Comparison of ENCODE assay signal across 9 mouse cellular contexts in genomic region chr3:103101909-103102308, GRCm38 (mm10). TPM values are rescaled to one million over a fixed set of nuclear protein-coding genes. Genes with fewer than 3 reads are reported as not detected.
A peak's percentile ranks its signal among the peaks of the same experiment; 100 is the strongest.
DNase-seq lines count a peak whose midpoint lies in the region; ATAC-seq and TF ChIP-seq lines count a peak whose summit lies in the region.
"Had no signal": no experiment of that assay in that cellular context is flagged by ENCODE, and none has a peak within 500 bp of the region (broad histone marks: within the 10 kb centered on the region; RNA-seq: fewer than 3 reads in every experiment).

No protein-coding gene starts in this region.

- intact Hi-C loops in heart, adult 2 months (cut with DNase I), result loop anchor here (1.0 to 2.0 kb wide), 3 partner anchors 43 to 67 kb away; partner anchors contain the start of gene Nras
- intact Hi-C loops in heart, postnatal 25 days (cut with DNase I), result loop anchor here (2.0 to 5.0 kb wide), 2 partner anchors 45 to 69 kb away; partner anchors contain the start of gene Bcas2

- 0 out of 2 replicates have a peak, but pooled peaks cover 1% of the 10 kb centered on the region for H3K4me1 ChIP-seq in heart, adult 2 months (ENCODE audit: control insufficient read depth, insufficient read depth, low read length)
- H3K4me1 ChIP-seq in E14TG2a.4 (replicated peaks; ENCODE audit: low read depth, low read length), result peaks cover 74% of the 10 kb centered on the region
- H3K4me1 ChIP-seq in embryonic fibroblast, embryonic 13.5 days (ENCODE audit: control insufficient read depth, insufficient read depth, low read length), result no peaks in the 10 kb centered on the region
- H3K4me1 ChIP-seq in intestine, embryonic 16.5 days (ENCODE audit: control insufficient read depth, insufficient read depth, low read length), result no peaks in the 10 kb centered on the region
- H3K4me1 ChIP-seq in midbrain, embryonic 13.5 days (replicated peaks), result peaks cover 15% of the 10 kb centered on the region

- no peaks in the 10 kb centered on the region for H3K9me3 ChIP-seq in E14TG2a.4 (ENCODE audit: low read length)
- H3K9me3 ChIP-seq in intestine, embryonic 16.5 days (ENCODE audit: control insufficient read depth, low read length), result no peaks in the 10 kb centered on the region
- H3K9me3 ChIP-seq in midbrain, embryonic 13.5 days, result no peaks in the 10 kb centered on the region

- TF ChIP-seq POLR2A in heart, adult 2 months (IDR thresholded peaks at IDR 0.05; ENCODE audit: insufficient read depth, low read depth, low read length), result no peak
- no peak for TF ChIP-seq POLR2A in embryonic fibroblast, embryonic 13.5 days (IDR thresholded peaks at IDR 0.05; ENCODE audit: low read depth, low read length)

- H3K79me2 ChIP-seq in heart, adult 2 months (replicated peaks; ENCODE audit: control insufficient read depth, insufficient read depth, low read length), result no peaks in the 10 kb centered on the region

- no peak for DNase-seq in heart, adult 2 months
- DNase-seq in heart, postnatal 25 days (ENCODE audit: low spot score), result no peak
- DNase-seq in right cerebral cortex, postnatal 25 days, result no peak
- no peak for DNase-seq in frontal cortex, postnatal 25 days (ENCODE audit: low spot score in 2 of 2)

- no peak overlapping the region; the same call in 1 of the 2 replicates for H3K27ac ChIP-seq in heart, adult 2 months
- H3K27ac ChIP-seq in embryonic fibroblast, embryonic 13.5 days (ENCODE audit: insufficient read depth, low read length), result no peak overlapping the region
- H3K27ac ChIP-seq in intestine, embryonic 16.5 days (ENCODE audit: low read length), result no peak overlapping the region
- no peak overlapping the region for H3K27ac ChIP-seq in midbrain, embryonic 13.5 days

- no peaks in the 10 kb centered on the region for H3K27me3 ChIP-seq in heart, adult 2 months (ENCODE audit: control insufficient read depth, insufficient read depth, low read length)
- H3K27me3 ChIP-seq in E14TG2a.4 (ENCODE audit: insufficient read depth, low read length), result no peaks in the 10 kb centered on the region
- no peaks in the 10 kb centered on the region for H3K27me3 ChIP-seq in intestine, embryonic 16.5 days (replicated peaks; ENCODE audit: control insufficient read depth, insufficient read depth, low read length)
- H3K27me3 ChIP-seq in midbrain, embryonic 13.5 days, result peaks cover 33% of the 10 kb centered on the region

- peak; percentile 32 for ATAC-seq in intestine, embryonic 16.5 days
- peak; percentile 31; the same call in 1 of the 2 replicates for ATAC-seq in midbrain, embryonic 13.5 days

- peak overlapping the region; percentile 94 for H3K4me2 ChIP-seq in intestine, embryonic 16.5 days (ENCODE audit: low read depth, low read length)
- H3K4me2 ChIP-seq in midbrain, embryonic 13.5 days (replicated peaks), result peak overlapping the region; percentile 94

- no peaks in the 10 kb centered on the region; the same call in 1 of the 2 replicates for H3K36me3 ChIP-seq in heart, adult 2 months (ENCODE audit: control insufficient read depth, insufficient read depth, low read length)
- H3K36me3 ChIP-seq in E14TG2a.4 (ENCODE audit: insufficient read depth, low read length), result 0 out of 2 replicates have a peak, but pooled peaks cover 3% of the 10 kb centered on the region
- H3K36me3 ChIP-seq in intestine, embryonic 16.5 days (ENCODE audit: control insufficient read depth, insufficient read depth, low read length), result no peaks in the 10 kb centered on the region
- H3K36me3 ChIP-seq in midbrain, embryonic 13.5 days, result no peaks in the 10 kb centered on the region

- 4% methylated on average over 14 of the region's 14 CpGs for WGBS in heart, adult 2 months
- 1% methylated on average over 14 of the region's 14 CpGs for WGBS in intestine, embryonic 16.5 days
- 4% methylated on average over 14 of the region's 14 CpGs for WGBS in midbrain, embryonic 13.5 days

- peak overlapping the region; percentile 46; the same call in 1 of the 2 replicates for H3K9ac ChIP-seq in heart, adult 2 months (ENCODE audit: low read depth, low read length)
- peak overlapping the region; percentile 82 for H3K9ac ChIP-seq in intestine, embryonic 16.5 days (ENCODE audit: low read depth, low read length)
- peak overlapping the region; percentile 66 for H3K9ac ChIP-seq in midbrain, embryonic 13.5 days (replicated peaks)

- TF ChIP-seq EP300 in heart, adult 2 months (IDR thresholded peaks at IDR 0.05; ENCODE audit: insufficient read depth, low read depth, low read length), result no peak

- no peak for TF ChIP-seq CTCF in heart, adult 2 months (IDR thresholded peaks at IDR 0.05)
- no peak for TF ChIP-seq CTCF in E14TG2a.4 (conservative IDR thresholded peaks at IDR 0.05; ENCODE audit: low read length)
- TF ChIP-seq CTCF in embryonic fibroblast, embryonic 13.5 days (IDR thresholded peaks at IDR 0.05; ENCODE audit: borderline replicate concordance, insufficient read depth, low read length), result no peak

- H3K4me3 ChIP-seq in heart, adult 2 months, result peak overlapping the region; percentile 61
- H3K4me3 ChIP-seq in E14TG2a.4 (replicated peaks; ENCODE audit: low read length), result peak overlapping the region; percentile 94
- peak overlapping the region; percentile 52 for H3K4me3 ChIP-seq in embryonic fibroblast, embryonic 13.5 days (ENCODE audit: insufficient read depth, low read length)
- H3K4me3 ChIP-seq in intestine, embryonic 16.5 days (ENCODE audit: low read length), result peak overlapping the region; percentile 79
- peak overlapping the region; percentile 62 for H3K4me3 ChIP-seq in midbrain, embryonic 13.5 days (replicated peaks)

RNA-seq across cellular contexts. Expression of gene Dennd2c, which starts 0.5 kb away (rescaled TPM):
- total RNA-seq in heart, adult 2 months (2021), result 1 to 10 TPM; 1.5 to 1.8 TPM
- 0.61 and 1.3 TPM in 2 replicates for polyA plus RNA-seq in heart, adult 2 months (2012; rRNA removed)
- 1 to 10 TPM; 2.0 to 2.5 TPM for total RNA-seq in heart, postnatal 25 days (2021)
- 4.8 and 5.3 TPM in 2 replicates for polyA plus RNA-seq in embryonic fibroblast, embryonic 13.5 days (2011; ENCODE audit: insufficient read length, low read depth, missing spikeins)
- polyA plus RNA-seq in intestine, embryonic 16.5 days (2015; fragmentation: Nextera tagmentation; extraction: Ambion mirVana), result 2.1 and 2.2 TPM in 2 replicates
- 1.2 and 1.4 TPM in 2 replicates for polyA plus RNA-seq in midbrain, embryonic 13.5 days (2015; fragmentation: Nextera tagmentation; extraction: Ambion mirVana)

RNA-seq across cellular contexts. Expression of gene Ampd1, which starts 28.1 kb away (rescaled TPM):
- not detected for total RNA-seq in heart, adult 2 months (2021)
- polyA plus RNA-seq in heart, adult 2 months (2012; rRNA removed), result 0.12 TPM in 1 of 2 replicates, not detected in the other
- not detected for total RNA-seq in heart, postnatal 25 days (2021)
- not detected in 2 replicates for polyA plus RNA-seq in embryonic fibroblast, embryonic 13.5 days (2011; ENCODE audit: insufficient read length, low read depth, missing spikeins)
- polyA plus RNA-seq in intestine, embryonic 16.5 days (2015; fragmentation: Nextera tagmentation; extraction: Ambion mirVana), result 0.11 TPM in 1 of 2 replicates, not detected in the other
- not detected in 2 replicates for polyA plus RNA-seq in midbrain, embryonic 13.5 days (2015; fragmentation: Nextera tagmentation; extraction: Ambion mirVana)
- total RNA-seq: left cerebral cortex, postnatal 36 days had no signal

RNA-seq across cellular contexts. Expression of gene Nras, which starts 43.8 kb away (rescaled TPM):
- 10 to 100 TPM; 46.7 to 48.3 TPM for total RNA-seq in heart, adult 2 months (2021)
- polyA plus RNA-seq in heart, adult 2 months (2012; rRNA removed), result 11.5 and 25.4 TPM in 2 replicates
- 10 to 100 TPM; 54.0 to 57.1 TPM for total RNA-seq in heart, postnatal 25 days (2021)
- polyA plus RNA-seq in embryonic fibroblast, embryonic 13.5 days (2011; ENCODE audit: insufficient read length, low read depth, missing spikeins), result 92.3 and 105 TPM in 2 replicates
- polyA plus RNA-seq in intestine, embryonic 16.5 days (2015; fragmentation: Nextera tagmentation; extraction: Ambion mirVana), result 76.1 and 76.3 TPM in 2 replicates
- 119 and 124 TPM in 2 replicates for polyA plus RNA-seq in midbrain, embryonic 13.5 days (2015; fragmentation: Nextera tagmentation; extraction: Ambion mirVana)
